ENCODE assay signal across 9 mouse cellular contexts in genomic region chr14:33933778-33934317, GRCm38 (mm10). TPM values are rescaled to one million over a fixed set of nuclear protein-coding genes. Genes with fewer than 3 reads are reported as not detected.
DNase-seq lines count a peak whose midpoint lies in the region; ATAC-seq and TF ChIP-seq lines count a peak whose summit lies in the region.
"Had no signal": no experiment of that assay in that cellular context is flagged by ENCODE, and none has a peak within 500 bp of the region (broad histone marks: within the 10 kb centered on the region; RNA-seq: fewer than 3 reads in every experiment).

No protein-coding gene starts in this region.

- H3K9ac ChIP-seq in forebrain, postnatal 0 days, result no peak overlapping the region
- no peak overlapping the region for H3K9ac ChIP-seq in lung, postnatal 0 days (replicated peaks; ENCODE audit: low read depth)
- no peak overlapping the region for H3K9ac ChIP-seq in stomach, embryonic 14.5 days (replicated peaks; ENCODE audit: low read depth, low read length)

- no peak overlapping the region for H3K4me2 ChIP-seq in forebrain, postnatal 0 days (ENCODE audit: low read depth)
- H3K4me2 ChIP-seq in lung, postnatal 0 days (replicated peaks; ENCODE audit: low read depth, low read length), result no peak overlapping the region
- H3K4me2 ChIP-seq in stomach, embryonic 14.5 days (replicated peaks; ENCODE audit: low read depth, low read length), result no peak overlapping the region

- no peak overlapping the region for H3K27ac ChIP-seq in forebrain, postnatal 0 days (ENCODE audit: low read depth, low read length)
- H3K27ac ChIP-seq in lung, postnatal 0 days (ENCODE audit: low read length), result no peak overlapping the region
- no peak overlapping the region for H3K27ac ChIP-seq in stomach, embryonic 14.5 days (ENCODE audit: low read length)

- no peak overlapping the region for H3K4me3 ChIP-seq in forebrain, postnatal 0 days (ENCODE audit: low read depth, low read length)
- no peak overlapping the region for H3K4me3 ChIP-seq in lung, postnatal 0 days (ENCODE audit: low read depth, low read length)
- H3K4me3 ChIP-seq in stomach, embryonic 14.5 days (ENCODE audit: low read depth, low read length), result no peak overlapping the region

- H3K9me3 ChIP-seq in forebrain, postnatal 0 days (ENCODE audit: low read length), result no peaks in the 10 kb centered on the region
- H3K9me3 ChIP-seq in lung, postnatal 0 days (ENCODE audit: low read length), result no peaks in the 10 kb centered on the region
- H3K9me3 ChIP-seq in stomach, embryonic 14.5 days (ENCODE audit: control insufficient read depth, low read depth, low read length), result no peaks in the 10 kb centered on the region

- no peak for TF ChIP-seq EP300 in lung, postnatal 0 days (IDR thresholded peaks at IDR 0.05)

- no peaks in the 10 kb centered on the region for H3K4me1 ChIP-seq in forebrain, postnatal 0 days (ENCODE audit: insufficient read depth)
- no peaks in the 10 kb centered on the region for H3K4me1 ChIP-seq in lung, postnatal 0 days (ENCODE audit: insufficient read depth, low read depth, low read length)
- no peaks in the 10 kb centered on the region for H3K4me1 ChIP-seq in stomach, embryonic 14.5 days (ENCODE audit: control insufficient read depth, insufficient read depth, low read length)

- TF ChIP-seq CTCF in forebrain, postnatal 0 days (IDR thresholded peaks at IDR 0.05; ENCODE audit: low read depth), result peak; percentile 72
- peak; percentile 65 for TF ChIP-seq CTCF in lung, postnatal 0 days (IDR thresholded peaks at IDR 0.05)

- no peaks in the 10 kb centered on the region for H3K27me3 ChIP-seq in forebrain, postnatal 0 days (ENCODE audit: insufficient read depth, low read length)
- peaks cover 25% of the 10 kb centered on the region; the same call in 1 of the 2 replicates for H3K27me3 ChIP-seq in lung, postnatal 0 days (replicated peaks; ENCODE audit: insufficient read depth, low read length)
- H3K27me3 ChIP-seq in stomach, embryonic 14.5 days (ENCODE audit: control insufficient read depth, insufficient read depth, low read length), result peaks cover 10% of the 10 kb centered on the region; the same call in 1 of the 2 replicates

- peak; percentile 52 for DNase-seq in ovary, postnatal 14 days (ENCODE audit: low spot score)
- no peak for DNase-seq in ovary, adult 18-20 months (ENCODE audit: low spot score)
- DNase-seq in adrenal gland, postnatal 25 days, result peak; percentile 62
- peak; percentile 69 for DNase-seq in forebrain, postnatal 0 days
- peak; percentile 81 to 83 for DNase-seq in kidney, postnatal 4 days
- peak; percentile 41 for DNase-seq in lung, postnatal 0 days (ENCODE audit: low spot score)
- DNase-seq in MN1 (ENCODE audit: low spot score), result no peak

- WGBS in forebrain, postnatal 0 days, result 41% methylated on average over 5 of the region's 5 CpGs
- 39% methylated on average over 5 of the region's 5 CpGs for WGBS in lung, postnatal 0 days
- WGBS in stomach, embryonic 14.5 days, result 33% methylated on average over 5 of the region's 5 CpGs

- no peak for ATAC-seq in forebrain, postnatal 0 days
- ATAC-seq in lung, postnatal 0 days, result no peak
- peak; percentile 42; the same call in 1 of the 2 replicates for ATAC-seq in stomach, embryonic 14.5 days (ENCODE audit: insufficient number of reproducible peaks, insufficient read depth, low FRiP score, low read depth)

- no peaks in the 10 kb centered on the region for H3K36me3 ChIP-seq in forebrain, postnatal 0 days (ENCODE audit: insufficient read depth)
- H3K36me3 ChIP-seq in lung, postnatal 0 days (ENCODE audit: insufficient read depth, low read length), result no peaks in the 10 kb centered on the region
- no peaks in the 10 kb centered on the region for H3K36me3 ChIP-seq in stomach, embryonic 14.5 days (ENCODE audit: control insufficient read depth, insufficient read depth, low read length)

RNA-seq across cellular contexts. Expression of gene Gdf2, which starts 7.0 kb away (rescaled TPM):
- not detected in 2 replicates for total RNA-seq in adrenal gland, postnatal 25 days (2021)
- 0.05 TPM in 1 of 2 replicates, not detected in the other for total RNA-seq in forebrain, postnatal 0 days (2014; rRNA removed)
- polyA plus RNA-seq in forebrain, postnatal 0 days (2015; fragmentation: Nextera tagmentation; extraction: Ambion mirVana), result 0.06 TPM in 1 of 2 replicates, not detected in the other
- polyA plus RNA-seq in lung, postnatal 0 days (2015; fragmentation: Nextera tagmentation; extraction: Ambion mirVana), result 0.07 TPM in 1 of 2 replicates, not detected in the other
- not detected in 2 replicates for polyA plus RNA-seq in stomach, embryonic 14.5 days (2014; fragmentation: Nextera tagmentation; extraction: Ambion mirVana)

RNA-seq across cellular contexts. Expression of gene Gdf10, which starts 10.5 kb away (rescaled TPM):
- 10.4 and 10.8 TPM in 2 replicates for total RNA-seq in adrenal gland, postnatal 25 days (2021)
- total RNA-seq in forebrain, postnatal 0 days (2014; rRNA removed), result 6.8 and 8.8 TPM in 2 replicates
- polyA plus RNA-seq in forebrain, postnatal 0 days (2015; fragmentation: Nextera tagmentation; extraction: Ambion mirVana), result 9.6 and 10.6 TPM in 2 replicates
- polyA plus RNA-seq in lung, postnatal 0 days (2015; fragmentation: Nextera tagmentation; extraction: Ambion mirVana), result 1.3 and 1.5 TPM in 2 replicates
- 5.8 and 6.7 TPM in 2 replicates for polyA plus RNA-seq in stomach, embryonic 14.5 days (2014; fragmentation: Nextera tagmentation; extraction: Ambion mirVana)

RNA-seq across cellular contexts. Expression of gene Rbp3, which starts 20.0 kb away (rescaled TPM):
- not detected in 2 replicates for total RNA-seq in adrenal gland, postnatal 25 days (2021)
- 0.29 and 0.46 TPM in 2 replicates for total RNA-seq in forebrain, postnatal 0 days (2014; rRNA removed)
- 0.16 and 0.34 TPM in 2 replicates for polyA plus RNA-seq in forebrain, postnatal 0 days (2015; fragmentation: Nextera tagmentation; extraction: Ambion mirVana)
- not detected in 2 replicates for polyA plus RNA-seq in lung, postnatal 0 days (2015; fragmentation: Nextera tagmentation; extraction: Ambion mirVana)
- polyA plus RNA-seq in stomach, embryonic 14.5 days (2014; fragmentation: Nextera tagmentation; extraction: Ambion mirVana), result not detected in 2 replicates
- polyA plus RNA-seq: spleen, adult 2 months had no signal

RNA-seq across cellular contexts. Expression of gene Zfp488, which starts 44.7 kb away (rescaled TPM):
- total RNA-seq in adrenal gland, postnatal 25 days (2021), result 0.12 TPM in 1 of 2 replicates, not detected in the other
- 1.3 and 1.8 TPM in 2 replicates for total RNA-seq in forebrain, postnatal 0 days (2014; rRNA removed)
- polyA plus RNA-seq in forebrain, postnatal 0 days (2015; fragmentation: Nextera tagmentation; extraction: Ambion mirVana), result 0.36 TPM in 2 replicates
- not detected in 2 replicates for polyA plus RNA-seq in lung, postnatal 0 days (2015; fragmentation: Nextera tagmentation; extraction: Ambion mirVana)
- 0.31 and 0.45 TPM in 2 replicates for polyA plus RNA-seq in stomach, embryonic 14.5 days (2014; fragmentation: Nextera tagmentation; extraction: Ambion mirVana)
- polyA plus RNA-seq: spleen, adult 2 months had no signal

Comparison
In these comparisons a context has a peak if more than half of its experiments do, and no peak if none do; other contexts are left out.
1. DNase-seq: peak in ovary, postnatal 14 days (single experiment), adrenal gland, postnatal 25 days (single experiment), forebrain, postnatal 0 days (single experiment), kidney, postnatal 4 days (2 of 2) and lung, postnatal 0 days (single experiment); none in ovary, adult 18-20 months (single experiment) and MN1 (single experiment).